Mouse (Mus musculus) granulocyte monocyte progenitor cell, adult 5-6 weeks (primary cell): ENCODE measurements around the gene Cnksr1. TPM values are rescaled to one million over a fixed set of nuclear protein-coding genes. Genes with fewer than 3 reads are reported as not detected.

Source experiments
- ATAC-seq: replicated peaks from 2 replicates; pipeline ENCODE4 v1.8.0; 2016; ENCODE audit warnings: mild to moderate bottlenecking, moderate TSS enrichment, inconsistent platforms; ENCODE audit not compliant: poor library complexity, severe bottlenecking
- total RNA-seq, 2 experiments: library from RNA; stranded (forward) in 1 of 2; stranded (reverse) in 1 of 2; fragments of 200-712, 200-1000 nt in 1 of 2; fragments of >200 nt in 1 of 2; fragmentation: Nextera tagmentation in 1 of 2; gene quantifications; 2 replicates each; pipeline ENCODE4 v1.2.3; 2014 to 2017

Gene Cnksr1
- total RNA-seq, 2 experiments from 2014 or later = not detected

DNA sequence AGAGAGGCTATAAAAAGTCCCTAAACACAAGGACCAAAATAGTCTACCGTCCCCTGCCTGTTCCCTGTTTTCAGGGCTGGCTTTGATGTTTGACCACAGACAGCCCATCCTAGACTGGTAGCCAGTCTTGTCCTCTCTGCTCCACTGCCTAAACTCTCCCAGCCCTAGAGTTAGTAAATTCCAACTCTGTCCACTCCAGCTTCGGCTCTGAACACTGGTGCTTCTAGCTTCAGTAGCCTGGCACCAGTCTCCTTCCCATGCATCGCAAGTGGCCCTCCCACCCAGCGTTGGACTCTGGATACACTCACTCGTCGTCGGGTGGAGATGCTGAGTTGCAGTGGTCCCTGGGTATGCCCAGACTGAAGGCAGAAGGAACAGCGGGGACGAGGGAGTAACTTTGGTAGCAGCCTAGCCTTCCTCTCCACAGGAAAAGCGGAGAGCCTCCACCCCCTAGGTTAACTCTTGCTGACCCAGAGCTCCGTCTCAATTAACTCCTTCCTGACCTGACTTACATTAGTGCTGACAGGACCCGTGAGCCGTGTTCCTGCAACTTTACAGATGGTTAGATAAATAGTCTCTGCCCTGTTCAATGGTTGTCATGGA, 15.6 kb upstream of the Cnksr1 start, which contains the start of gene Grrp1:
Grrp1 (minus strand) TSS at position 385 of the 603 bp plus-strand sequence.
- no peak for ATAC-seq

DNA sequence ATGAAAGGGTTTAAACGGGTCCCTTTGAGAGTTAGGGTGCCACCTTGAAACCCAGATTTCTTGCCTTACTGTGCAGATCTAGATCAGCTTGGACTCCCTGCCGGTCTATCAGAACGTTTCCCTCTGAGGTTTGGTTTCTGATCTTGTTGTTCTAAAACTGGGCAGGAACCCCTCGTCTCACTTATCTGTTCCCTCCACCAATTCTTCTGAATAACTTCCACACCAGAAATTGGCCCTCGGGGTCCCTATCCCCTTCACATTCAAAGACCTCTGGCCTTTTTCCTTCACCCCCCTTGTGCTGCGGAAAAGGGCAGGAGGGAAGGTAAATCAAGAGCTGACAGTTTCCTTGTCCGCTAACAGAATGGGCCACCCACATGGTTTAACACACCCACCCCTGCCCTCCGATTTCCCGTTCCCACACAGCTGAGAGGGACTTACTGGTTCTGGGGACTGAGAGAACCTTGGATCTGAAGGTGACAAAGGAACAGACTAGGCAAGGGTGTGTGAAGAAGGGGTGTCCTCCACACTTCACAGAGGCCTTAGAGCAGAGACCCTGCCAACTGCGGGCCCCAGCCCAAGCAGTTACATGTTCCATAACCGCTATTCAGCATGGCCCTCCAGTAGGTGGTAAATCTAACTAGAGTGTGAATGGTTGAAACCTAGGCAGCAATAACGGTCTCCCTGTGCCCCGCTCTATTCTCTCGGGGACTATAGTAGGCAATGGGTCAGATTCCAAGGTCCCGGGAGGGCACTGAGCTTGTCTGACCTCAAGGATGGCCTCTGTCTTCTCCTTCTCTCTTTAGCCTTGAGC, 14.9 kb upstream of the Cnksr1 start:
- ATAC-seq = no peak

DNA sequence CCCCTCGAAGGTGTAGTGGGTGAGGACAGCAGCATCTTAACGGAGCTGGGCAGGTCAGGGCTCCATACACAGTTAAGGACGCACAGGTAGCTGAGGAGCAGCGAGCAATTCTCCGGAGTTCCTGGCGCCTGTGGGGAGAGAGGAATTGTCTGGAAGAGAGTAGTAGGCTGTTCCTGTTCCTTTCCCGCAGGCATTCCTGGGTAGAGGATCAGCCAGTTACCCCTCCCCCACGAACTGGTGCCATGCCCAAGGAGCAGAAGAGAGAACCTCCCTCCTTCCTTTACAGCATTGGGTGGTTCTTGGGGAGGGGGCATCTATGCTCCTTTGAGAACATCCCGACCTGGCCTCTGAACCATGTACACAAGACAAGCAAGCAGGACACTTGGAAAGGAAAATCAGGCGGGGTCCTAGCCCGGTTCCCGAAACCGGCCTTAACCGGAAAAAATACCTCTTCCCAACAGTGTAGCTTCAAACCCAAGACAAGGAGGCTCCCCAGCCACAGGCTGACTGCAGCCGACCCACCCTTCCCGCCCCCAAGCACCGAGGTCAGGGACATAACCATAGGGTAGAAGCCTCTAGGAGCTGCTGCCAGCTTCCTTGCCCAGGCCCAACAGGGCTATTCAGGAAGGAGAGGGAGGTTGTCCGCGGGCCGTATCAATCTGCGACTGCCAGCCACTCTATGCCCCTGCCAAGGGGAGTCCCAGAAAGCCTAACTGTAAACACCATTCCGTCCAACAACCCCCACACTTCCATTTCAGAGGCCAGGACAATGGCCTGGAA, 14.1 kb upstream of the Cnksr1 start:
- no peak for ATAC-seq

DNA sequence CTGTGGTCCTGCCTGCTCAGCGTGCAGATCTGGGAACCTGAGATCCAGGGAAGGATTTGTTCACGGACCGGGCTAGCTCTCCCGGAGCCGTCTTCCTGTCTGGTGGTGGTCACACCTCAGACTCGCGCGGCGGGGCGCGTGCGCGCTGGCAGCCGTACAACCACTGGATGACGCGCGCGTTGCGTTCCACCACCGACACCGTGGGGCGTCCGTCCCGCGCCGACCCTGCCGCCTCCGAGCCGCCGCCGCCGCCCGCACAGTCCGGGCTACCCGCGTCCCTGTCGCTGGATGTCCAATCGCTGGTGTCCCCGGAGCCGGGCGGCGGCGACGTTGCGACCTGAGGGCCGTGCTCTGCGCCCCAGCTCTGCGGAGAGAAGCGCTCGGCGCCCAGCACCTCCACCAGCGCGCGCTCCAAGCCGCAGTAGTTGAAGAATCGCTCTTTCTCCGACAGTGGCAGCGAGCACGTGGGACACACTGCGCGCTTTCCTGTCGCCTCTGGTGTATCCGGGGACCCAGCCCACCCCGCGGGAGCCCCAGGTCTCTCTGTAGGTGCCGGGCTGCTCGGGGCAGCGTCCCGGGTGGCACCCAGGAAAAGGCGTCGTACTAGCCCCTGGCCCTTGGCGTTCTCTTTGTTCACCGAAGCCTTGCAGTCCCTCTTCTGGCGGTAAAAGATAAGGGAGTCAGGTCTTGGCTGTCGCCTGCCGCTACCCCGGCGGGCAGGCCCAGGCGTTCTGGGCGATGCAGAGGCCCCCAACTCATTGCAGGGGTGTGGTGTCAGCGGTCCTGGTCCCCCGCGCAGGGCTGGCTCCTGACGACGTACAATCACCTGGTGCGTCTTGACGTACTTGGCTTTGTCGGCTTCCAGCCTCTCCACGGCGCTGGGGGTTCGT, 13.3 kb upstream of the Cnksr1 start:
- peak; percentile 21 for ATAC-seq

DNA sequence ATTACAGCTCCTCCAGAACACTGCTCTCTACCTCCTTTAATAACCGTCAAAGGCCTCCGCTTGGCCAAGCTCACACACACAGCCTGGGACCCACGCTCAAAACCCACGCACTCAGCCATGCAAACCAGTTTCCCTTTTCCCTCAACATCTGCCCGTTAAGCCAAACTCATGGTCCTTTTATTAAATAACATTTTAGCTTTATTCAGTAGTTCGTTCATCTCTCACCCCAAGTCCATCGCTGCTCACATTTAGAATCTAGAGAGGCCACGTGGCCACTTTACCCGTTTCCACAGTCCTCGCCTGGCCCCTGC, 12.7 kb upstream of the Cnksr1 start:
- no peak for ATAC-seq

DNA sequence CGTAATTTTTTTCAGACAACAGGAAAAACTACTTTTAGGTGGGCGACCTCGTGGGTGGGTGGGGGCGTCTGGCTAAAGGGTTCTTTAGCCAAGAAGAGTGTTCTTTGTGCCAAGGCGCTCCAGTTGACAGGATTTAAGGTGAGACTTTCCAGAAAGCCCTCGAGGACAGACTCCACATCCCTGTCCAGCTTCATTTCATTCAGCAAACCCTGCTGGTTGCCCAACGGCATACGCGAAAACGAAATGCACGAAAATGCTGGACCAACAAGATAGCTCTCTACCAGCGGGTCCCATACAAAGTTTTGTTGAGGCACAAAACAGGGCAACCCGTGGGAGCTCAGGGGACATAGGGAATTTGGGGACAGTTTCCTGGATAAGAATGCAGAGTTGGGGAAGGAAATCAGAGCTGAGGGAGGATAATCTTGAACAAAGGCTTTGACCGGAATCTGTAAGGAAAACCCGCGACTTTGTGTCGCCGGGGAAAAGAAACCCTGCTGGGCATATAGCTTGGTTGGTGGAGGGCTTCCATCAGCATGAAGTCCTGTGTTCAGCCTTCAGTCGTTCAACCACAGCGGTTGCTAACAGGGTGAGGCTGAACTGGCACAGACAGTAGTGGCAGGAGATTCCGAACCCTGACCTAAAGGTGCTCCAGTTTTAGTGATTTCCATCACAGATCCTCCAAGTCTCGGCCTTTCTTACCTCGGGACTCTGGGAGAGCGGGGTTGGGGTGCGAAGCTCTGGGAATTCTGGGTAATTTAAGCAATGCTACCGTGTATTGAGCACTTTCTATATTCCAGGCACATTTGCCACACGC, 12.1 kb upstream of the Cnksr1 start:
- no peak for ATAC-seq

DNA sequence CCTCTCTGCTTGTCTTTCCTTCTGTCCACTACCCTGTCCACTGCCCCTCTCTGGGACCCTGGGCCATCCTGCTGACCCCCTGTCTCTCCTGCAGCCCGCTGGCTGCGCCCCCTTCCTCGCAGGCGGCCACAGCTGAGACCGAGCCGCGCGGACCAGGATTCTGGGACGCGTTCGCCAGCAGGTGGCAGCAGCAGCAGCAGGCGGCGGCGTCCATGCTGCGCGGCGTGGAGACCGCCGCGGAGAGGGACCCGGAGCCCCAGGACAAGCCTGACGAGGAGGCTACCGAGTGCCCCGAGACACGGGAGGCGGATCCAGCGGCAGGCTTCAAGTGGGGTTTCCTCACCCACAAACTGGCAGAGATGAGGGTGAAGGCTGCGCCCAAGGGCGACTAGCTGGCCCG, 11.5 kb upstream of the Cnksr1 start:
- peak; percentile 62 for ATAC-seq

DNA sequence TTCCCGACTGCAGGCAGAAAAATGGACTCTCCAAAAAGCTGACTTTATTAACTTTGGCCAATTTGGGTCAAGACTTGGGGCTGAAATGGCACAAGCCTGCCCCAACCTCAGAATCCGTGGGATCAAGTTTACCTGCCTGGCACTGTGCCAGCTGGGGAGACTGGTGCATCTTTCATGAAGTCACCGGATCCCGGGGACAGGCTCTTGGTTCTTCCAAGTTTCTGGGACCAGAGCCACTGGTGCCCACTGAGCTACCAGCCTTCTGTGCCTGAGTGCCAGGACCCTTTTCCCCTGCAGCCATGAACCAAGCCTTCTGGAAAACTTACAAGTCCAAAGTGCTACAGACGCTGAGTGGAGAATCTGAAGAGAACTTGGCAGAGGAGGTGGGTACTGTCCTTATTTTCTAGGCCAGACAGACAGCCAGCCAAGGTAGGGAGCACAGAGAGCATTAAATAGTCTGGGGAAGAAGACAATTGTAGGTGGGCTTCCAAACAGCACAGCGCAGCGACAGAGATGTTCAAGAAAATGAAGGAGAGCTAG, 8.6 kb upstream of the Cnksr1 start, which contains the start of gene Gm30191:
Gm30191 (plus strand) TSS at position 217 of the 540 bp plus-strand sequence.
- ATAC-seq = no peak

DNA sequence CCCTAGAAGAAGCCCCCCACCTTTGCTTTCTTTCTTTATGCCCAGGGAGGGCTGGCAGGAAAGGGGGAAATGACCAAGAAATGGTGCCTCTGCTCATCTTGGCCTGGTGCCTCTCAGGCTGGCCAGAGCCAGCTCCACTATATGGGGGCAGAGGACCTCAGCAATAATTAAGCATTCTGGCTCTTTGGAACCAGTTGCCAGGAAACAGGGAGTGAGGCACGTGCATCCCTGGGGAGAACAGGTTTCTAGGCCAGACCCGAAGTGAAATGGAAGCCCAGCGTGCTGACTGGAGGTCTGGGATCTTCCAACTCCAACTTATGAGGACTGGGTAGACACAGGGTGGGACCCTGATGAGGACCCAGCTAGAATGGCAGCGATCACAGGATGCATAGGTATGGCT, 8.1 kb upstream of the Cnksr1 start:
- no peak for ATAC-seq

DNA sequence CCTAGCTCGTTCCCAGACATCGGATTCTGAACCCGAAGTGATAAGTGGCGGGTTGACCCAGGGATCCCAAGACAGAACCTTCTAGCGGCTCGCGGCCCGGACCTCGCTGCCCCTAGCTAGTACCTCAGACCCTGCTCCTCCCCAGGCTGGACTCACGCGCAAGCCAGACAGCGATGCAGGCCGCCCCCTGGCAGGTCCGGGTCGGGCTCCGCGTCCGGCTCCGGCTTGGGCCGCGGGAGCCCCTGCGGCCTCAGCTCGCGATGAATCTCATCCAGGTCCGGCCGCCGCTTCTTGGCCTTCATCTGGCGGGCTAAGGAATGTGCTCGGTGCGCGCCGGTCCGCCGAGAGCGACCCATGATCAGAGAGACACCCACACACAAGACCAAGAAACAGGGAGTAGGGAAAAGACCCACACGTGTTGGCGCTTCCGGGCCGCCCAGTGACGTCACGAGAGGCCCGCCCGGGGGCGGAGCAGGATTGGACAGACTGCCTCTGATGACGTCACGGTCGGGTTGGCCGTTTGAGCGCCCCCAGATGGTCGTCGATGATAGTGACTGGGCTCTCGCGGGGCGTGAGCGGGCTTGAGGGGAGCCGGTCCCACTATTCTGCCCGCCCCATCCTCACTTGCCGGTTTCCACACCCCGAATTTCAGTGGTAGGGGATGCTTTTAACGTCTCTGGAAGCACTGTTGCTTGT, 7.1 kb upstream of the Cnksr1 start, which contains the start of gene Zfp593:
Zfp593 (minus strand) TSS at position 445 of the 696 bp plus-strand sequence.
- peak; percentile 85 for ATAC-seq

DNA sequence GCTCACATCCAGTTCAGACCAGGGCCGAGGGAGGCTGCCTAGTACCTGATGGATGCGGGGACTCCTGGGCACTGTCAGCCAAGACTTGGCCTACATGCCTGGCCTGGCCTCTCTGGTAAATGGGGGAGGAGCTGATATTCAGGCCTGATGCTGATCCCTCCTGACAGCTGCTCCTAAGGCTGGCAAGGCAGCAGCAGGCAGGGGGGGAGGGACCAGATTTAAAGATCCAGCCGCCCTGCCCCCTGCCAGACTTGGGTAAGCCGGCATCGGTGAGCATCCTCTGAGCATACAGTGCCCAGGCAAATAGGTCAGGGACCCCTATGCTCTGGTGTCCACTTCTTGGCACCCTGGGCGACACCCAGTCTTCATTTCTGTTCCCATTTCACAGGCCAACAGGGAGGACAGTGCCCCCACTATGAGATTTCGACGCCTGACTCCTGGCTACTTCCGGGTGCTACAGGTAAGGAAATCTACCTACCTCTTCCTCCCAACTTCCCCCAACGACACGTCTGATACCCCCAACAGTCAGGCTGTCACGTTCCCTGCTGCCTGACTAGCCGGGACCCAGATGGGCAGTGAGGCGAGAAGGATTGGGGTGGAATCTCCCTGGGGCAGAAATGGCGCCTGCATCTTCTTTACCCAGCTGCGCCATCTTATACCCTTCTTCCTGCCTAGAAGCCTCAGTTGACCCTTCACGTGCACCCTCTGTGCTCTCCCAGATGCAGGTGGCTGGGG, 5.5 kb upstream of the Cnksr1 start, which contains the start of gene E130218I03Rik:
E130218I03Rik (plus strand) TSS at position 147 of the 735 bp plus-strand sequence.
- ATAC-seq = no peak

DNA sequence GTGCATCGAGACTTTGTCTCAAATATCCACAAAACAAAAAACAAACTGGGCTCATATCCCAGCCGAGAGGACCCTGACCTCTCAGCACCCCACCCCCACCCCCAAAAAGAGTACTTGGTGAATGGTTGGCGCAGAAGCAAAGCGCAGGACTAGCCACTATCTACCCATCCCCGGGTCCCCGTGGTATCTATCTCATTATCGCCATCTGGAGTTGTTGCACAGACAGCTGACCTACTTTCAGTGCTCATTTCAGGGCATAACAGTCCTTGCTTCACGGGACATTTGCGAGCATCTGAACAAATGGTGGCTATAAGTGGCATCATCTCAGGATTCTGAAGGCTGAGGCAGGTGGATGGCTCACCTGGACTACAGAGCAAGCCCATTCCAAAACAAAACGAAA, 487 bp upstream of the Cnksr1 start:
- no peak for ATAC-seq

DNA sequence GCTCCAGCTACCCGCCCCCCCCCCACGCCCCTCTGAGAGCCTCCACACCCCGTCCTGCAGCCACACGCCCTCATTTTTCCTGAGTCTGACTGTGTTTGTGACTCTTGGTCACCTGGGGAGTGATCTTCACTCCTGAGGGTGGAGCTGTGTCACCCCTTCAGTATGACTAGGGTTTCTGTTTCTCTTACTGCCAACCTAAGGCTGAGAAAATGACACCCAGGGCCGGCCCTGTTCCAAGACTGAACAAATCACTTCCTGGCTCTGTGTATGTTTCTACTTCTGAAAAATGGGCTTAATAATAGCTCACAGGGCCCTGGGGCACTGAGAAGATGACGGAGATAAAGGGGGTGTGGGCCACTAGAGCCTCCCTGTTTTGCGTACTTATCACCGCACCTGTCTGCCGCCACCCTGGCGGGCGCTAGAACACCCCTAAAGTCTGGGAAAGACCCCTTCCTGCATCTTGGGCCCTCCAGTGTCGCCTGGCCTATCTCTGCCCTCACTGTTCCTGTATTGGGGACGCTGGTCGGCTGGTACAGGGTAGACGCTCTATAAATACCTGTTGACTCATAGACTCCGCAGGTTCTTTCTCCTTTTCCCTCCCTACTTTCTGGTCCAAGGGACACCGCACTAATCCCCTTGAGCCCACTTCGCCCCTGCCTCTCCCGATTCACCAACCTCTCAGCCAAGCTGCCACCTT, 469 bp downstream of the Cnksr1 start:
- no peak for ATAC-seq

DNA sequence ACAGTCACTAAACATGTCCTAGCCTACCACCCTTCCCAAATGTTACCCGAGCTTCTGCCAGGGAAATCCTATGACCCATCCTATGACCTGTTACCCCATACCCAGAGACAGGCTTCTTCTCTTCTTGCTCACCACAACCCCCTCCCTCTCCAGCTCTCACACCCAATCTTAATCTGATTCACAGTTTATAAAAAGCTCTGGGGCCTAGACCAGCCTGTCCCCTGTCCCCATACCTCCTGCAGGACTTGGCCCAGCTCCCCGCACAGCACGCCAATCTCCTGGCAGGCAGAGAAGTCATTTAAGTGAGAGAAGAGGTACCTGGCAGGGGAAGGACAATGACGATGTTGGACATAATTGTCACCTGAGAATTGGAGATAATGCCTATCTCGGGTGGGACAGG, 3.3 kb downstream of the Cnksr1 start:
- no peak for ATAC-seq

DNA sequence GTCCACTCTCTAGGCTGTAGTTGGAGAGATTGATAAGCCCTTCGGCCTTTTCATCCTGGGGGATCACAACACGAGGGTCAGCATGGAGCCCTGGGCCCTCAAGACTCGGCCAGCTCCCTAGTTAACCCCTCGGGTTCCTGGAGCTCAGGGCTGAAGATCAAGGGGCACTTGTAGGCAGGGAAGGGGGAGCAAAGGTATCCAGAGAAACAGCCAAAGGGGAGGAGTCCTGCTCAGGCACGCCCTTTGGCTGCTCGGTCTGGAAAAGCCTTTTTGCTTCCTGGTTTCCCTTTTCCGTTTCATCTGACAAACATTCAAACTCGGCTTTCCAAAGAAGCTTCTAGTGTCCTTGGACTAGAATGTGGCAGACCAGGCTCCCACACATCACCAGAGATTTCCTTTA, 7.8 kb downstream of the Cnksr1 start:
- ATAC-seq = no peak

DNA sequence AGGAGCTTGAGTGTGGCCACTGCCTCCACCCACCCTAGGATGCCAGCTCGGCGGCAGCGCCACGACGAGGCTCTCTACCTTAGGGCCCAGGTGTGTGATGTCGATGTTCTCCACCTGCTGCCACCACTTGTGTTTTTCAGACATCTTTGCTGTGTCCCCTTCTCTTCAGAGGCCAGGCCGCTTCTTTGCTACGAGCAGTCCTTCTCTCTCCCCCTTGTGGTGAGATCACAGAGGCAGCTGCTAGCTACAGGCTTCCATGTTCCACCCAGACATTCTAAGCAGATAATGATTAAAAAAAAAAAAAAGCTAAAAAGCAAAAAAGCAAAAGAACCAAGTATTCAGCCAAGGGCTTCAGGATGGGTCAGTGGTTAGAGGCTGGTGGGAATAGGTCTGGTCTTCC, 11.0 kb downstream of the Cnksr1 start, which contains the start of gene Catsper4:
Catsper4 (minus strand) TSS at position 190 of the 400 bp plus-strand sequence.
- ATAC-seq = no peak
